ENCODE assay signal across 10 mouse cellular contexts in genomic region chr6:72254588-72255075, GRCm38 (mm10). TPM values are rescaled to one million over a fixed set of nuclear protein-coding genes. Genes with fewer than 3 reads are reported as not detected.
DNase-seq lines count a peak whose midpoint lies in the region; ATAC-seq and TF ChIP-seq lines count a peak whose summit lies in the region.
"Had no signal": no experiment of that assay in that cellular context is flagged by ENCODE, and none has a peak within 500 bp of the region (broad histone marks: within the 10 kb centered on the region; RNA-seq: fewer than 3 reads in every experiment).

No protein-coding gene starts in this region.

- 62% methylated on average over 10 of the region's 10 CpGs for WGBS in midbrain, postnatal 0 days

- H3K9ac ChIP-seq in midbrain, postnatal 0 days (replicated peaks; ENCODE audit: low read length, poor library complexity, severe bottlenecking) = no peak overlapping the region

- H3K36me3 ChIP-seq in midbrain, postnatal 0 days (ENCODE audit: insufficient read depth, low read length) = no peaks in the 10 kb centered on the region
- H3K36me3 ChIP-seq: G1E had no signal

- no peak overlapping the region for H3K4me2 ChIP-seq in midbrain, postnatal 0 days (ENCODE audit: low read depth, low read length, poor library complexity, severe bottlenecking)

- peak; percentile 48 for DNase-seq in lung, postnatal 10 days
- no peak for DNase-seq in lung, postnatal 4 days
- DNase-seq in gastrocnemius, adult 18-20 months (ENCODE audit: low spot score) = peak; percentile 82
- peak; percentile 72 to 79 for DNase-seq in heart, postnatal 10 days
- DNase-seq in midbrain, postnatal 0 days (ENCODE audit: low spot score) = no peak
- DNase-seq in adrenal gland, adult 18-20 months (ENCODE audit: low spot score in 2 of 2) = no peak
- DNase-seq in testis, postnatal 14 days (ENCODE audit: low spot score) = no peak
- DNase-seq: layer of hippocampus, adult 9-11 months; spleen, adult 18-20 months had no signal

- peak; percentile 29; the same call in 1 of the 2 replicates for ATAC-seq in midbrain, postnatal 0 days (ENCODE audit: low FRiP score)

- H3K9me3 ChIP-seq in midbrain, postnatal 0 days (ENCODE audit: low read length) = no peaks in the 10 kb centered on the region
- H3K9me3 ChIP-seq: G1E had no signal

- no peak overlapping the region for H3K4me3 ChIP-seq in midbrain, postnatal 0 days (ENCODE audit: low read depth, low read length)

- H3K4me1 ChIP-seq in midbrain, postnatal 0 days (ENCODE audit: insufficient read depth, low read length) = no peaks in the 10 kb centered on the region

- intact Hi-C loops in heart, postnatal 10 days (cut with DNase I) = no loop called here

- no peak overlapping the region for H3K27ac ChIP-seq in midbrain, postnatal 0 days (ENCODE audit: low read depth, low read length)

- no peak for TF ChIP-seq CTCF in midbrain, postnatal 0 days (IDR thresholded peaks at IDR 0.05)

- no peaks in the 10 kb centered on the region for H3K27me3 ChIP-seq in midbrain, postnatal 0 days (ENCODE audit: insufficient read depth, low read length)

RNA-seq across cellular contexts. Expression of gene Atoh8, which starts 19.3 kb away (rescaled TPM):
- total RNA-seq in gastrocnemius, adult 18-20 months (2021) = 1 to 10 TPM; 4.3 to 6.3 TPM
- total RNA-seq in heart, postnatal 10 days (2021) = 1 to 10 TPM; 8.6 TPM
- 1.8 and 3.7 TPM in 2 replicates for total RNA-seq in midbrain, postnatal 0 days (2014; rRNA removed)
- 1.9 and 2.3 TPM in 2 replicates for polyA plus RNA-seq in midbrain, postnatal 0 days (2015; fragmentation: Nextera tagmentation; extraction: Ambion mirVana)
- 1 to 10 TPM; 2.9 to 3.7 TPM for total RNA-seq in adrenal gland, adult 18-20 months (2021)
- total RNA-seq: G1E had no signal

RNA-seq across cellular contexts. Expression of gene Sftpb, which starts 49.8 kb away (rescaled TPM):
- total RNA-seq in gastrocnemius, adult 18-20 months (2021) = not detected
- not detected for total RNA-seq in heart, postnatal 10 days (2021)
- 1.9 and 3.0 TPM in 2 replicates for total RNA-seq in midbrain, postnatal 0 days (2014; rRNA removed)
- 0.19 and 0.20 TPM in 2 replicates for polyA plus RNA-seq in midbrain, postnatal 0 days (2015; fragmentation: Nextera tagmentation; extraction: Ambion mirVana)
- not detected for total RNA-seq in adrenal gland, adult 18-20 months (2021)
- total RNA-seq: G1E had no signal
- polyA plus RNA-seq: G1E had no signal

Comparison
In these comparisons a context has a peak if more than half of its experiments do, and no peak if none do; other contexts are left out.
1. DNase-seq: peak in lung, postnatal 10 days (single experiment), gastrocnemius, adult 18-20 months (single experiment) and heart, postnatal 10 days (2 of 2); none in lung, postnatal 4 days (0 of 2), midbrain, postnatal 0 days (single experiment), adrenal gland, adult 18-20 months (0 of 2) and testis, postnatal 14 days (single experiment).